Mouse (Mus musculus) kidney, postnatal 14 days (tissue): Measurements from ENCODE around the gene Impdh2.

Experiments used
- DNase-seq: peaks from one replicate; pipeline ENCODE4 v3.0.0; 2022; ENCODE audit warnings: mixed read lengths

Gene Impdh2

GRCm38 (mm10) chr9:108570207-108570896 lies 10.3 kb downstream of the Impdh2 start:
- DNase-seq: peak; percentile 85

- DNase-seq: no peak
These were observed 11.4 kb downstream of the Impdh2 start for GRCm38 (mm10) chr9:108571401-108571973.

GRCm38 (mm10) chr9:108572321-108572720 lies 12.2 kb downstream of the Impdh2 start:
- DNase-seq: no peak

- DNase-seq: peak; percentile 72
These were observed 13.9 kb downstream of the Impdh2 start for GRCm38 (mm10) chr9:108573774-108574690.

- DNase-seq: no peak
These were observed 14.8 kb downstream of the Impdh2 start for GRCm38 (mm10) chr9:108574921-108575320.

- DNase-seq: no peak
These were observed 15.5 kb downstream of the Impdh2 start for GRCm38 (mm10) chr9:108575321-108576297.

GRCm38 (mm10) chr9:108577025-108577424 lies 16.9 kb downstream of the Impdh2 start:
- no peak for DNase-seq

GRCm38 (mm10) chr9:108577934-108578544 lies 18.0 kb downstream of the Impdh2 start:
- peak; percentile 52 for DNase-seq

GRCm38 (mm10) chr9:108578545-108579343 lies 18.7 kb downstream of the Impdh2 start, which contains the start of gene Wdr6:
Gene Wdr6, minus strand, starts transcription at chr9:108578739.
- DNase-seq: peak; percentile 96

GRCm38 (mm10) chr9:108579344-108579690 lies 19.2 kb downstream of the Impdh2 start:
- no peak for DNase-seq

GRCm38 (mm10) chr9:108587571-108588180 lies 27.6 kb downstream of the Impdh2 start:
- DNase-seq: peak; percentile 66

- DNase-seq: peak; percentile 13
These were observed 29.1 kb downstream of the Impdh2 start for GRCm38 (mm10) chr9:108589229-108589628.

- no peak for DNase-seq
These were observed 31.4 kb downstream of the Impdh2 start for GRCm38 (mm10) chr9:108591462-108591861.

GRCm38 (mm10) chr9:108594354-108594753 lies 34.3 kb downstream of the Impdh2 start:
- no peak for DNase-seq

GRCm38 (mm10) chr9:108596998-108597764 lies 37.1 kb downstream of the Impdh2 start, which contains the start of gene P4htm:
Gene P4htm, minus strand, starts transcription at chr9:108597667.
- peak; percentile 73 for DNase-seq

GRCm38 (mm10) chr9:108599021-108599566 lies 39.0 kb downstream of the Impdh2 start:
- no peak for DNase-seq

- no peak for DNase-seq
These were observed 39.9 kb downstream of the Impdh2 start for GRCm38 (mm10) chr9:108600011-108600410.

- DNase-seq: no peak
These were observed 41.9 kb downstream of the Impdh2 start for GRCm38 (mm10) chr9:108601986-108602385.

- peak; percentile 8 for DNase-seq
These were observed 47.8 kb downstream of the Impdh2 start for GRCm38 (mm10) chr9:108607929-108608328.
